Mouse (Mus musculus): ENCODE data around the gene Pomp. TPM values are rescaled to one million over a fixed set of nuclear protein-coding genes. Genes with fewer than 3 reads are reported as not detected.

Gene Pomp
- total RNA-seq (2017), result 41.0 and 42.2 TPM in 2 replicates

- ATAC-seq (ENCODE audit: extremely low read depth, insufficient number of reproducible peaks, low FRiP score, poor library complexity, severe bottlenecking), result peak; percentile 89
Observed at GRCm38 (mm10) chr5:147860449-147861261, at the start of gene Pomp. TSS of gene Pomp (plus strand) at chr5:147860461.

DNA sequence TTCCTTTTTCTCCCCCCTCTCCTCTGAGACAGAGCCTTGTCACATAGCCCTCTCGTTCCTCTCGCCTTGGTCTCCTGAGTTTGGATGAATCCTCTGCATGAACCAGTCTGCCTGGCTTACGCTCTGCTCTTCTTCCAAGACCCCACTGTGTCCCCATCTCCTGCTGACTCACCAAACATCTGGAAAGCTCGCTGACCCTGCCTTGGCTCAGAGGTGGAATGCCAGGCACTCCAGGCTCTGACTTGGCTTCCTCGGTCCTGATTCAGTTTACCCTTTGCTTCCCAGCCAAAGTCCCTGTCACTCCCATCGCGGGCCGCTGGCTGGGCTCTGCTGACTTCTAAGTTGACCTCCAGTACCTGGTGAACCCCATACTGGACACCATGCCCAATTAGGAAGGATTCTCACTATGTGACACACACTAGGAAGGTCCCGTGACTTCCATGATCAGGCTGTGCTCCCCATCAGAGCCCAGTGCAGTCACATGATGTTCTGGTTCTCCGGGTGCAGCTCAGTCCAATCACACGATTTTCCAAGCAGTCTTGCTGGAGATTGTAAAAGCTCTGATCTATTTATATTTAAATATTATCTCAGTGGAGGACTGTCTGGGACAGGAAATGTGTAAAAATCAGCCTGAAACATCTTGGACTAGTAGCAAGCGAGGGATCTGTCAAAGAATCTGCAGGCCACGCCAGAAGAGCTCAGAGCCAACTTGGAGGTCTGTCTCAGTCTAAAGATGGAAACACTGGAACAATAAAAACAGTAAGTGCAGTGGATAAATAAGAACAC is 47.8 kb upstream of the Pomp start:
- no peak for ATAC-seq (ENCODE audit: extremely low read depth, insufficient number of reproducible peaks, low FRiP score, poor library complexity, severe bottlenecking)

- no peak for ATAC-seq (ENCODE audit: extremely low read depth, insufficient number of reproducible peaks, low FRiP score, poor library complexity, severe bottlenecking)
Observed at GRCm38 (mm10) chr5:147814971-147815370, 45.3 kb upstream of the Pomp start.

GRCm38 (mm10) chr5:147815592-147815991 is 44.7 kb upstream of the Pomp start:
- ATAC-seq (ENCODE audit: extremely low read depth, insufficient number of reproducible peaks, low FRiP score, poor library complexity, severe bottlenecking), result no peak

DNA sequence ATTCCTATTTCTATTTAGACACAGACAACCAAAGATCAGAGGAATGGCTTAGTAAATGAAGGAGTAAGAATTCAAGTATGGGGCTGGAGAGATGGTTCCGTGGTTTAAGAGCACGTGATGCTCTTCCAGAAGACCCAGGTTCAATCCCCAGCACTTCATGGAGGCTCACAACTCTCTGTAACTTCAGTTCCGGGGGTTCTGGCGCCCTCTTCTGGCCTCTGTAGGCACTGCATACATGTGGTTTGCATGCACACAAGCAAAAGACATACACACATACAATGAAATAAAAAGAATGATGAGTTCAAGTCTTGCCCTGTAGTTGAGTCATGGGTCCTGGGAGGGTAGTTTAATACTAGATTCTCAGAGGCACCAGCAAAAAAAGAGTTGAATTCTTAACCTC is 43.8 kb upstream of the Pomp start:
- ATAC-seq (ENCODE audit: extremely low read depth, insufficient number of reproducible peaks, low FRiP score, poor library complexity, severe bottlenecking), result no peak

DNA sequence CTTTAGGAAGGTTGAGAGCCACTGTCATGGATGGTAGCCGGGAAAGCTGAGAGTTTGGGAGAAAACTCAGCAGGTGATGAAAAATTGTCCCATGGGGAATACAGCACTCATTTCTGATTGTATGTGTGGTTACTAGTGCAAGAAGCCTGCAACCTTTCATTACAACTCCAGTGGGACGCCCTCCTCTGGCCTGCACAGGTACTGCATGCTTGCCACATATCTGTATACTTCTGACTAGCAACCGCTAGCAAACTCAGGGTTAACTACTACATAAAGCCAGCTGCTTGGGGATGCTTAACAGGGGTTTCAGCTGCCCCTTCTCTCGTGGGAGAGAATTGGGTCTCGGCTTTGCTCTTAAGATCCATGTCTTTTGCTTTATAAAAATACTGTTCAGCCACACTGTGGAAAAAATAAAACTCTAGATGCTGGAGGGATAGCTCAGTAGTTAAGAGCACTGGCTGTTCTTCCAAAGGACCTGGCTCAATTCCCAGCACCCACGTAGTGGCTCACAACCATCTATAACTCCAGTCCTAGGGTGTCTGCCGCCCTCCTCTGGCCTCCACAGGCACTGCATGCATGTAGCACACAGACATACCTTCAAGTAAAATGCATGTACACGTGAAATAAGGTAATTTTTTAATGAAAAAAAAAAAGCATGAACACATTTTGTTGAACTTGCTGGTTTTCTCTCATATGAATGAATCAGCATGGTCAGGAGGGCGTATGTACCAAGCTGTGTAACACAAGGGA is 42.3 kb upstream of the Pomp start:
- no peak for ATAC-seq (ENCODE audit: extremely low read depth, insufficient number of reproducible peaks, low FRiP score, poor library complexity, severe bottlenecking)

GRCm38 (mm10) chr5:147818866-147819265 is 41.4 kb upstream of the Pomp start:
- no peak for ATAC-seq (ENCODE audit: extremely low read depth, insufficient number of reproducible peaks, low FRiP score, poor library complexity, severe bottlenecking)

- no peak for ATAC-seq (ENCODE audit: extremely low read depth, insufficient number of reproducible peaks, low FRiP score, poor library complexity, severe bottlenecking)
Observed at GRCm38 (mm10) chr5:147819895-147820294, 40.4 kb upstream of the Pomp start.

DNA sequence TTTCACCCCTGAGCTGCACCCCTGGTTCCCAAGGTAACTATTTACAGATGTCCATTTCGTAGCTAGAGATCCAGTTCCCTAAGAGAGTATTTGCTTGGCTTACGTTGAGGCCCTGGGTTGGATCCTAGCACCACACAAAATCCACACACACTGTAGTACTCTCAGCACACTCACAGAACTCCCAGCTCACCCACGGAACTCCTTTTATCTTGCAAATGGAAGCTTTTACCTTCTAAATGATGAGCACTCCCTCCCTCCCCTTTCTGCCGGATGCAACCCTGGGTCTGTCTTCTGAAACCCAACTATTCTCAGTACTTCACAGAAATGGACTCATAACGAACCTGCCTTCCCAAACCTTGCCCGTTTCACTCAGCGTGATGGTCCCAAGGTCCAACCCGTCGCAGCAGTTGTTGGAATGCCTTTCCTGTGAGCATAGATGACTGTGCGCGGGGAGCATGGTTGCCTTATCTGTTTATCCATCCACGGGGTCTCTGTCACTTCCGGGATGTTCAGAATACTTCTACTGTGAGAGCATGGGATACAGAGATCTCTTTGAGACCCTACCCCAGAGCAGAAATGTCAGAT is 36.1 kb upstream of the Pomp start:
- no peak for ATAC-seq (ENCODE audit: extremely low read depth, insufficient number of reproducible peaks, low FRiP score, poor library complexity, severe bottlenecking)

GRCm38 (mm10) chr5:147825375-147825969 is 34.8 kb upstream of the Pomp start:
- ATAC-seq (ENCODE audit: extremely low read depth, insufficient number of reproducible peaks, low FRiP score, poor library complexity, severe bottlenecking), result no peak

DNA sequence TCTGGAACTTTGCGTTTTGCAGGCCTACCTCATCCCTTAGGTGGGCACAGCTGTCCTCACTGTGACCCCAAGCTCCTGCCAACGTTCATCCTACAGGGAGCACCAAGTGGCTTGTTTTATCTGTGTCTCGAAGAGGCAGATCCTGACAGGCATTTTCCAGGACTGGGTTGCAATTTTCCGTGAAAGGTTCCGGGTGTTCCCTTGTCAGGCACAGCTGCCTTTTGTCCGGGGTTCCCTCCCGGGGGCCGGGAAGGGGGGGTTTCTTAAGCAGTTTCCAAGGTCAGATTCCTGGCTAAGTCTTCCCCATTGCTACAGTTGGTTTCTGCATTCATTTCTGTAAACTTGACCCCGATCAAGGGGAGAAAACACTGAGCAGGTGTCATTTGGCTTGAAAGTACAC is 34.2 kb upstream of the Pomp start:
- no peak for ATAC-seq (ENCODE audit: extremely low read depth, insufficient number of reproducible peaks, low FRiP score, poor library complexity, severe bottlenecking)

DNA sequence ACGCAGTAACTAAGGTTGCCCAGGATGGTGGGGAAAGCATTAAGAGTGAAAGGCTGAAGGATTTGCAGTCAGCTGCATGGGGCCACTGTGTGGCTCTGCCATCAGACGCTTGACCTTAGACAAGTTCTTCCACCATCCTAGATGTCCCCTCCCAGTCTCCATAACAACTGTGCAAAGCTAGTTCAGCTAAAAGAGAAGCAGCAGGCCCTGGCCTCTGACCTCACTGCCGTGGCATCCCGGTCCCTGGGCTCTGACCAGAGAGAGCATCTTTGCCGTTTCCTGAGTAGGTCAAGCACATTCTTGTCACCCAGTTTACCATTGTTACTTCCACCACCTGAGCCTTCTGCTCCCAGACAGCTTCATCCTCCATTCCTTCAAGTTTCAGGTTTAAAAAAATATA is 33.7 kb upstream of the Pomp start:
- no peak for ATAC-seq (ENCODE audit: extremely low read depth, insufficient number of reproducible peaks, low FRiP score, poor library complexity, severe bottlenecking)

- ATAC-seq (ENCODE audit: extremely low read depth, insufficient number of reproducible peaks, low FRiP score, poor library complexity, severe bottlenecking), result no peak
Observed at GRCm38 (mm10) chr5:147828846-147829245, 31.4 kb upstream of the Pomp start.

DNA sequence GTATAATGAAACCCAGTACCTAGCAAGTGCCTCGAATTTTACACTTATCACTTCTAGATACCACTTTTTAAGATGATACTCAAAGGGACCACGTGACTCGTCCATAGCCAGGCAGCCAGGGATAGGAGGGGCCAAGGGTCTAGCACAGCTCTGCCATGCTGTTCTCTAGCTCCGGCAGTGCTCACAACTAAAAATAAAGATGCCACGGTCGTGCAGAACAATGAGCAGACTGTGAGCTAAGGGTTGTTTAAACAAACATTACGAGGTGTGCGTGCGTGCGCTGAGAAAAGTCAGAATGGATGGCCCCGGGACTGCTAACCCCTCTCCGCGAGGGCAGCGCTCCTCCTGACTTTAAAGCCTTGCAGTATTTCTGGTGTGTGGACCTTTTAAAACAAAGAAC is 27.4 kb upstream of the Pomp start:
- ATAC-seq (ENCODE audit: extremely low read depth, insufficient number of reproducible peaks, low FRiP score, poor library complexity, severe bottlenecking), result no peak

GRCm38 (mm10) chr5:147834841-147835500 is 25.3 kb upstream of the Pomp start:
- ATAC-seq (ENCODE audit: extremely low read depth, insufficient number of reproducible peaks, low FRiP score, poor library complexity, severe bottlenecking), result no peak

DNA sequence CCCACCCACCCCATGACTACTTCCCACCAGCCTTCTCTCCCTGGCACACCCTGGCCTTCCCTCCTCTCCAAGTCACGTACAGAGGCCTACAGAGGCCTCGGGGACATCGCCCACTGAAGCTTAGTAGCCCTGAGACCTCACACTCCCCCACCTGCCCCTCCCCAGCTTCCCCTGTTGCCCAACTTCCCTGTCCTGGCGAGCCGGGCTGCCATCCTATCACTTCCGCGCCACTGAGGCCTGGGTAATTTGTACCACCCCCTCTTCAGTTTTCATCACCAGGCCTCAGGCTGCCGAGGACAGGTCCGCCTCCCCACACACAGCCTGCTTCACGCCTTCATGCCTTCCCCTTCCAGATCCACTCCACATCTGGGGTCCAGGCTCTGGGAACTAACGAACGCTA is 20.8 kb upstream of the Pomp start:
- peak; percentile 57; the same call in 1 of the 2 replicates for ATAC-seq (ENCODE audit: extremely low read depth, insufficient number of reproducible peaks, low FRiP score, poor library complexity, severe bottlenecking)

DNA sequence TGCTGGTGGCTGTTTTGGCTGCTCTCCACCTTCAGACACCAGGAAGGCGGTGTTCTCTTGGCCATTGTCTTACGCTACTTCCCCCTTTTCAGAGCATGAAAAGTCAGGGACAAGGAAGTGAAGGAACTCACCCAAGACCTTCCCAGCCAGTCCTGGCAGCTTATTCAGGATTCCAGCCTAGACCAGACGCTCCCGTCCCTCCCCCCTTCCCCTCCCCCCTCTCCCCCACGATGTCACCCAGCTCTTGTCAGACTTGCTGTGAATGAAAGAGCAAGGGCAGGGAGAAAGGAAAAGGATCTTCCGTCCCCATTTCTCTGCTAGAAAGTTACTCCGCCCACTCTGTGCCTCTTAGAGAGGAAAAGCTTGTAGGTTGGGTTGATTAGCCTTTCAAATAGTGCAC is 16.9 kb upstream of the Pomp start:
- no peak for ATAC-seq (ENCODE audit: extremely low read depth, insufficient number of reproducible peaks, low FRiP score, poor library complexity, severe bottlenecking)

DNA sequence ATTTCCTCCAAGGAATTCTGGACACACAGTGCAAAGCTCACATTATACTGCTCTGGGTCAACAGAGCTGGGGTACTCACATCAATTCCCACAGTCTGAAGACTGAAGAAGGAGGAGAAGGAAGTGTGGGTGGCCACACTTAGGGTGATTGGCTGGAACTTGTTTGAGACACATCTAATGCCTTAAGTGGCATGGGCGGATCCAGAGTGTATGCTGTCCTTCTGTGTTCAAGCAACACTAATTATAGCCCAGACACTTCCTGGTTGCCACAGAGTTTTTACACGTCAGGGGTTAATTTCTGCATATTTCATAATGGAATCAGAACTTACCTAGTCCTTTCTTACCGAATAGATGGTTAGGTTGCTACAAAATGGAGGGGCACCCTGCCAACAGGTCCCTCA is 14.9 kb upstream of the Pomp start:
- no peak for ATAC-seq (ENCODE audit: extremely low read depth, insufficient number of reproducible peaks, low FRiP score, poor library complexity, severe bottlenecking)
